Mouse (Mus musculus): ENCODE results near the gene Ncl. TPM values are rescaled to one million over a fixed set of nuclear protein-coding genes. Genes with fewer than 3 reads are reported as not detected.
"Not testable (repeated sequence)": the region's sequence is repeated elsewhere in the genome, so short reads cannot be mapped to it uniquely, and the experiment has no call there.

The Ncl gene
- total RNA-seq, 2 experiments from 2014 or later = 140 to 145 TPM

DNA sequence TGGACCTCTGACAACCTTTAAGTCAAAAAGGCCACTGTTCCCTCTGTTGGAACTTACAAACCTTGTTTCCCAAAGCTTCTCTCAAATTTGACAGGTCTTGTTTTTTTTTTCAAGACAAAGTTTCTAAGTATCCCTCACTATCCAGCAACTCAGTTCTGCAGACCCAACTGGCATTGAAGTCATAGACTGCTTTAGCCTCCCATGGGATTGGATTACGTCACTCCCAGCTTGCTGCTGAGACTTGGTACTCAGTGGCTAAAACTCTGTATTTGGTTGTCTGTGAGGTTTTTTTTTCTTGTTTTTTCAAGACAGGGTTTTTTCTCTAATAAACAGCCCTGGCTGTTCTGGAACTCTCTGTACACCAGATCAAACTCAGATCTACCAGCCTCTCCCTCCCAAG is 9.5 kb downstream of the Ncl start:
- TF ChIP-seq CTCF (conservative IDR thresholded peaks at IDR 0.05) = no peak
- no peak overlapping the region for H3K4me3 ChIP-seq
- H3K27ac ChIP-seq = no peak overlapping the region
- no peak for DNase-seq (ENCODE audit: low spot score in 2 of 2)

DNA sequence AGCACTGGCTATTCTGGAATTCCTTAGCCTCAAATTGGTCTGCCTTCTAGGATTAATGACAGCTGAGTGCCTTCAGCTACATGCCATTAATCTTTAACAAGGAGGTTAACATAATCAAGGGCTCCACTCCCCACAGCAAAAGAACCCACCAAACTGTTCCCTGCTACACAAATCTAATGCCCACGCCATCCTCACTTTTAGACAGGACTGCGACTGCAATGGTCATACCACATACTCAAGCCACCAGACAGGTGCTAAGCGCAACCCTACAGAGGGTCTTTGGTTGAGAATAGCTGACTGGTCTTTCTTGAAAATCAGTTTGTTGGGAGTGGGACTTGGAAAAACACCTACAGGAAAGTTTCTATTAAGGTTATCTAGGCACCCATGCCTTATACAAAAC is 10.0 kb downstream of the Ncl start:
- DNase-seq (ENCODE audit: low spot score in 2 of 2) = no peak
- TF ChIP-seq CTCF (conservative IDR thresholded peaks at IDR 0.05) = no peak
- Histone ChIP-seq H3K4me3 (no peak overlapping the region), H3K27ac (no peak overlapping the region)

DNA sequence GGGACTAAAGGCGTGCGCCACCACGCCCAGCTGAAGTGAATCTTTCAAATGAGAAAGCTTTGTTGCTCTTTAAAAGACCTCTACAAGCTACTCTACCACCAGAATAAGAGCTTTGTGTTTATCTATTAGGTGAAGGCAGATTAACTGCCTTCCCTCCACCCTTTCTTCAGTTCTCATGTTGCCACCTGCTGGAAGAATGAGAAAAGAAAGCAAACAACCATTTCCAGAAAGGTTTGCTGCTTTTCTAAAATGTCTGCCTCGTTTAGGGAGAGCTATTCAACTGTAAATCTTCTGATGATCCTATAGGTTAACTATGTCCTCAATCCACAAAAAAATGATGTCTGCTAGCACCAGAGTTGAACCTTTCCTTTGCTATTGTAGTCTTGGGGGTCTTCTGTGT is 10.4 kb downstream of the Ncl start:
- Histone ChIP-seq H3K27ac (no peak overlapping the region), H3K4me3 (no peak overlapping the region)
- peak; percentile 61 for TF ChIP-seq CTCF (conservative IDR thresholded peaks at IDR 0.05)
- DNase-seq (ENCODE audit: low spot score in 2 of 2) = no peak

DNA sequence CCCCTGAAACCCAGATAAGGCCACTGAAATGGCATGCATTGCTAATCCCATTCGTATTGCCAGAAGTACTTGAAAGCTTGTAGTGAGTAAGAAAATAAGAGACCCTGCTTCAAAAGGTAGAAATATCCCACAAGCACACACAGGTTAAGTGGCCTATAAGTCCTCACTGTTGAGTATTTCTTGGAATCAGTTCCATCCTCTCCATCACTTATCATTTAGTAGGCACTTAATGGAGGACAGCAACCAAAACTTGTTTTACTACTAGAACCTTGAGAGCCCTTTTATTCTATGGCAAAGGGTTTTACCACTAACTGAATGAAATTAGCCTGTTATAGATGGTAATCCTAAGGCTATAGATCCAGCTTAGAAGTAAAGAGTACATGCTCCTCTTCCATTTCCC is 11.1 kb downstream of the Ncl start:
- TF ChIP-seq CTCF (conservative IDR thresholded peaks at IDR 0.05) = no peak
- no peak for DNase-seq (ENCODE audit: low spot score in 2 of 2)
- Histone ChIP-seq H3K4me3 (no peak overlapping the region), H3K27ac (no peak overlapping the region)

DNA sequence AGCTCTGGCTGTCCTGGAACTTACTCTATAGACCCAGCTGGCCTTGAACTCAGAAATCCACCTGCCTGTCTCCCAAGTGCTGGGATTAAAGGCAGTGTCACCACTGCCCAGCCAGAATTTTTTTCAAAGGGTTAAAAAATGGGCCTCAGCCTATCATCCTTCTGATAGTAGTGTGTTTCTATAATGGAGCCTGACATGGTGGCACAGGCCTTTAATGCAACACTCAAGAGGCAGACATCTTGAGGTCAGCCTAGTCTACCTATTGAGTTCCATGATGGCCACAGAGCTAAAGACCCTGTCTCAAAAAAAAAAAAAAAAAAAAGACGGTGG is 11.5 kb downstream of the Ncl start:
- H3K27ac ChIP-seq = no peak overlapping the region
- DNase-seq (ENCODE audit: low spot score in 2 of 2) = no peak
- no peak for TF ChIP-seq CTCF (conservative IDR thresholded peaks at IDR 0.05)
- no peak overlapping the region for H3K4me3 ChIP-seq

DNA sequence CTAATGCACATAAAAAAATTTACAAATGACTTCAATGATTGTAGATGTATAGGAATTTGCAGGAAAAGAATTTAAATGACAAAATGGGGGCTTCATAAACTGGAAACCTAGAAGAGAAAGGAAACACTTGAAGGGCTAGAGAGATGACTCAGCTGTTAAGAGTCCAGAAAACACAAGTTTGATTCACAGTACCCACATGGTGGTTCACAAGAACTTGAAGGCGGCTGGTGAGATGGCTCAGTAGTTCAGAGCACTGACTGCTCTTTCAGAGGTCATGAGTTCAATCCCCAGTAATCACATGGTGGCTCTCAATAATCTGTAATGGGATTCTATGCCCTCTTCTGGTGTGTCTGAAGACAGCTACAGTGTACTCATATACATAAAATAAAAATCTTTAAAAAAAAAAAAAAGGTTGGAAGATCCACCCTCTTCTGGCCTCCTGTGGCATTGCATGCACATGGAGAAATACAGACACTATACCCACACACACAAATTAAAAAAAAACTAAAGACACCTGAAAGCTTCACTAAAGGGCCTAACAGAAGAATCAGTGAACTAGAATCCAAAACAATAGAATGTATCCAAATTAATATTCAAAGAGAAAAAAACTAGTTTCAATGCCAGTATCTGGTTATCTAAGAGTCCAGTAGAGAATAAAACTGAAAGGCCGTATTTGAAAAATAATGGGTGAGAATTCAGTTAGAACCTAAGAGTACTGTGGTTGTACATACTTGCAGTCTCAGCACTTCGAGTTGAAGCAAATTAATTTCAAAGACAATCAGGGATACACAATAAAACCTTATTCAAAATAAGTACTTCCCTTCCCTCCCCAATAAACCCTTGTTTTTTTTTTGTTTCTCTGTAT is 12.1 kb downstream of the Ncl start:
- Histone ChIP-seq H3K27ac (no peak overlapping the region), H3K4me3 (no peak overlapping the region)
- peak; percentile 68 for TF ChIP-seq CTCF (conservative IDR thresholded peaks at IDR 0.05)
- DNase-seq (ENCODE audit: low spot score in 2 of 2) = no peak

DNA sequence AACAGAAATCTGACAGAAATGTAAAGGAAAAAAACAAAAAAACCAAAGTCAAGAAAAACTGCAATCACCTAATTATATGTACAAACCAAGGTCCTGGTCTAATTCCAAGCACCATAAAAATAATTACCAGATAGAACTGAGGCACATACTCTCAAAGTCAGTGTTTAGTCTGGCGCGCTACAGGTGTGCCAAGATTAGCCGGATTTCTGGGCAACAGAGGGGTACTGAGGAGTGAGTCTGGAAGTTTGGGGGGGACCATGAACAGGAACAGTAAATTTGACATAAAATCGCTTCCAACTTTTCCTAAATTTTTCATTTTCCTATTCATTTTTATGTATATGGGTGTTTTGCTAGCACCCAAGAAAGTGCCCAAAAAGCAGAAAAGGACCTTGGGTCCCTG is 13.2 kb downstream of the Ncl start:
- no peak overlapping the region for H3K27ac ChIP-seq
- DNase-seq (ENCODE audit: low spot score in 2 of 2) = no peak
- no peak overlapping the region for H3K4me3 ChIP-seq
- no peak for TF ChIP-seq CTCF (conservative IDR thresholded peaks at IDR 0.05)

DNA sequence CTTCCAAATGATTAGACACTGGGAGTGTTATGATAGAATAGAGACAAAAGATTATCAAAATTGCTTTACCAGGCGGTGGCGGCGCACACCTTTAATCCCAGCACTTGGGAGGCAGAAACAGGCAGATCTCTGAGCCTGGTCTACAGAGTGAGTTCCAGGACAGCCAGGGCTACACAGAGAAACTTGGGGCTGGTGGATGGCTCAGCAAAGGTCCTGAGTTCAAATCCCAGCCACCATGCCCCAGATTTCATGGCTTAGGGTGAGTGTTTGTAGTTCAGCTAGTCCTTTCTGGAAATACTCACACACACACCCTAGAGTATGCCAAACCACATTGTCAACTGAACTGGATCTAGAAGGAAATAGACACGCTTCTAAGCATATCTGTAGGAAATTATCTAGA is 14.1 kb downstream of the Ncl start:
- DNase-seq (ENCODE audit: low spot score in 2 of 2) = no peak
- Histone ChIP-seq H3K27ac (no peak overlapping the region), H3K4me3 (no peak overlapping the region)
- TF ChIP-seq CTCF (conservative IDR thresholded peaks at IDR 0.05) = no peak

DNA sequence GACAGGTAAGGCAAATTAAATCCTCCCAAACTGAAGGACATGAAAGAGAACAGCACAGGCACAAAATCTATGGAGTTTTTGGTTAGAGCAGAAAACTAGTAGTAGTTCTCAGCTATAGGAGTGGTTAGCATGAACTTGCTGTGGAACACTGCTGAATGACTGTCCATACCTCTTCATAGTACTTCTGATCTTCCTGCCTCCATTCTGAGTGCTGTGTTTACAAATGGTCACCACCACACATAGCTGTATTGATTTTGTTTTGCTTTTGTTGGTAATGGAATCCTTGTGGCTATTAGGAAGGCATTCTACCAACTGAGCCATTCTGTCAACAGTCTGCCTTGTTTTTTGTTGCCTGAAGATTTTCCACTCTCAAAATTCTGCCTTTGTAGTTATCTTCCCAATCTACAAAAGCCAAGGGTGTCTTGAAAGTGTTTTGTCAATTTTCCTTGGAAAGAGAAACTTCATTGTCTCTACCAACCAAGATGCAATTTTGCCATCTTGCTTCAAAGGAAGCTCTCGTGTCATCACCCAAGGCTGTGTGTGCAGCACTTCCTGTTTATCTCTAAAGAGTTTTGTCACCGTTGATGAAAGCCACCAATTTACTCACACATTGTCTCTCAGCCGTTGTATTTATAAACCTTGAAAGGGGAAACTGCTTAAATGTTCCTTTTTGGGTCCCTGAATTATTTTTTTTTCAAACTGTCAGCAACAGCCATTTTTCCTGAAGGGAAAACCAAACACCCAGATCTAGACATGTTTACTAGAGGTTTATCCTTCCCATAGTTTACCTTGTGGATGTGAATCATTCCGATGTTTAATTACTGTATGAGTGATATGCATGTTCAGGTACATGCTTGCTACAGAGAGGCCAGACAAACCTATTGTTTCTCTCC is 15.0 kb downstream of the Ncl start:
- no peak for TF ChIP-seq CTCF (conservative IDR thresholded peaks at IDR 0.05)
- H3K27ac ChIP-seq = no peak overlapping the region
- no peak for DNase-seq (ENCODE audit: low spot score in 2 of 2)

DNA sequence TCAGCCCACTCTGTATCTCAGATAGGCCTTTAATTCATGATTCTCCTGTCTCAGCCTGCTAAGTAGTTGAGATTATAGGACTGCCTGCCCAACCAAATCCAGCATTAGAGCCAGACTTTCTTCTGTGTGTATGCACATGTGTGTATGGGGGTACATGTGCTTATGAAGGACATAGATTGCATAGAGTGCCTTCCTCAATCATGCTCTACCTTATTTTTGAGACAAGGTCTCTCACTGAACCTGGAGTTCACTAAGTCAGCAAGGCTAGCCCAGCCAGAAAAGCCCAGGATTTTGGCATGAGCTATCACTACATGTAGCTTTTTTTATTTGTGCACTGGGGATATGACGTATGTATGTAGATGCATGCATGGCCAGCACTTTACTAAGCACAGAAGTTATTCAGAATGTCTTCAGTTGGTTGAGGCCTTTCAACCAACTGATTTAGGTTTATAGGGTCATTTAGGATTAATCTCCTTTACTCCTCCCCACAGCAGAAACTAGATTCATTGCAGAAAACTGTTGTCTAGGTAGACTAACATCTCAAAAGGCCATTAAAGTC is 16.0 kb downstream of the Ncl start:
- H3K27ac ChIP-seq = no peak overlapping the region
- no peak for TF ChIP-seq CTCF (conservative IDR thresholded peaks at IDR 0.05)
- no peak for DNase-seq (ENCODE audit: low spot score in 2 of 2)
- H3K4me3 ChIP-seq = no peak overlapping the region

More for the DNA sequence above, 15.0 kb downstream of the Ncl start:
- no peak overlapping the region for H3K4me3 ChIP-seq

DNA sequence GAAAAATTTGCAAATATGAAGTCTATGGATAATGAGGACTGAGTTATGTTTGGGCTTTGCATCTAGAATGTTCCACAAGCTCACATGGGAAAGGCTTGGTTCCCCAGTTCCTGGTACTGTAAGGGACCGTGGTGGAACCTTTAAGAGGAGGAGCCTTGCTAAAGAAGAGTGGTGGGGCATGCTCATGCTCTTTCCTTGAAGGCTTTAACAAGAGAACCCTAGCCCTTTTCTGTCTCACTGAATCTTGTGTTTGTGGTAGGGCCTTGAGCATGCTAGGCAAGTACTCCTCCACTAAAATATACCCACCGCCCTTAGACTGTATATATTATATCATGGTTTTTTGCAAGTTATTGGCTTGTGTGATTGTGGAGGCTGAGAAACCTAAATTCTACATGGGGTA is 16.8 kb downstream of the Ncl start:
- Histone ChIP-seq H3K4me3 (no peak overlapping the region), H3K27ac (no peak overlapping the region)
- no peak for DNase-seq (ENCODE audit: low spot score in 2 of 2)
- TF ChIP-seq CTCF (conservative IDR thresholded peaks at IDR 0.05) = no peak

DNA sequence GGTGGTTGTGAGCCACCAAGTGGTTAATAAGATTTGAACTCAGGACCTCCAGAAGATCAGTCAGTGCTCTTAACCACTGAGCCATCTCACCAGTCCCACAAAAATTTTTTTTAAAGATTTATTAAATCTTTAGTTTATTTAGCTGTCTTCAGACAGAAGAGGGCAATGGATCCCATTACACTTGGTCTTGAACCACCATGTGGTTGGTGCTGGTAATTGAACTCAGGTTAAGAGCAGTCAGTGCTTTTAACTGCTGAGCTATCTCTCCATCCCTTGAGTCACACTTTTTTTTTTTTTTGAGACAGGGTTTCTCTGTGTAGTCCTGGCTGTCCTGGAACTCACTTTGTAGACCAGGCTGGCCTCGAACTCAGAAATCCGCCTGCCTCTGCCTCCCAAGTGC is 18.1 kb downstream of the Ncl start:
- H3K27ac ChIP-seq; H3K4me3 ChIP-seq; DNase-seq (ENCODE audit: low spot score in 2 of 2): not testable (repeated sequence)

DNA sequence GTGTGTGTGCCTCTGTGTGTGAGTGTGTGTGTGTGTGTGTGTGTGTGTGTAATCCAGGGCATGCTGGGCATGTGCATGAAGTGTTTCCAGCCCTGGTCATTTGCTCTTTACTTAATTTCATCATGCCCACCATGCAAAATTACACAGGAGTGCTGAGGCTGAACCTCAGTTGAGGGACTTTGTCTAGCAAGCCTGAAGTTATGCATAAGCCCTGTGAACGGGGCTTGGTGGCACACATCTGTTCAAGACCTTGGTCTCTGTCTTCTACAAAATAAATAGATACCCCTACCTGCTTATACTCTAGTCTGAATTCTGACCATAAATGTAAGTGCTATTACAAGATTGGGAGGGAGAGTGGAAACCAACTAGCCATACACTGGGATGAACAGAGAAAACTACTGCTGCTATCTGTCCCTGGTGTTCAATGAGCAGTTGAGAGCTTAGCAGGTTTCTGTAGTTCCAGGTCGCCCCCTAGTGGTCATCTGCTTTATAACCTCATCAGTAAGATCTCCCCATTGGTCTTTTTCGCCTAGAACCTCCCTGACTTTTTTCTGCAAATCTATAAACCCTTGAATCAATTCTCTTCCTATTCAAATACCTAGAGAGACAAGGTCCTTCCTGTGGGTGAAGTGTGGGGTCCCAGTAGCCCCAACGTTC is 19.9 kb downstream of the Ncl start:
- DNase-seq (ENCODE audit: low spot score in 2 of 2) = peak; percentile 81 to 93
- Histone ChIP-seq H3K4me3 (no peak overlapping the region), H3K27ac (no peak overlapping the region)
- TF ChIP-seq CTCF (conservative IDR thresholded peaks at IDR 0.05) = peak; percentile 94

All from layer of hippocampus, adult 2 months (tissue).